Mouse (Mus musculus) lung, adult 2 months (tissue): ENCODE data around the gene Hscb. TPM values are rescaled to one million over a fixed set of nuclear protein-coding genes. Genes with fewer than 3 reads are reported as not detected.
A peak's percentile ranks its signal among the peaks of the same experiment; 100 is the strongest.
"Not testable (repeated sequence)": the region's sequence is repeated elsewhere in the genome, so short reads cannot be mapped to it uniquely, and the experiment has no call there.

Source experiments
- DNase-seq: peaks from one replicate; pipeline ENCODE4 v3.0.0; 2022
- H3K4me1 ChIP-seq: fragments of 200-500 bp; 2 replicates; pipeline ENCODE4 v1.6.1; 2011; ENCODE audit warnings: low read length; ENCODE audit not compliant: control insufficient read depth, insufficient read depth
- H3K4me3 ChIP-seq: fragments of 200-500 bp; replicated peaks from 2 replicates; pipeline ENCODE3; 2011; ENCODE audit warnings: low read depth, mild to moderate bottlenecking, control low read depth, low read length; ENCODE audit errors: extremely low read depth
- CTCF ChIP-seq: fragments of 200-500 bp; IDR thresholded peaks from 2 replicates; pipeline ENCODE4 v1.5.1; 2011; ENCODE audit warnings: mild to moderate bottlenecking, low read length, control low read depth; ENCODE audit not compliant: insufficient read depth
- POLR2A ChIP-seq: fragments of 200-500 bp; IDR thresholded peaks from 2 replicates; pipeline ENCODE4 v1.6.1; 2011; ENCODE audit warnings: low read depth, mild to moderate bottlenecking, control low read depth, low read length, borderline replicate concordance; ENCODE audit errors: extremely low read depth
- WGBS: fragments of 180-500 bp; shearing (Covaris S2); methylation state at CpG from one replicate; pipeline ENCODE4 v1.1.7; 2018; 5-methylcytosine and 5-hydroxymethylcytosine counted together
- polyA plus RNA-seq: library from polyadenylated mRNA; depleted of rRNA; stranded (reverse); fragments of >200 nt; gene quantifications from 2 replicates; pipeline ENCODE4 v1.2.3, GENCODE M21; 2012; rRNA removed

The Hscb gene
- polyA plus RNA-seq: 13.5 and 15.5 TPM in 2 replicates

DNA sequence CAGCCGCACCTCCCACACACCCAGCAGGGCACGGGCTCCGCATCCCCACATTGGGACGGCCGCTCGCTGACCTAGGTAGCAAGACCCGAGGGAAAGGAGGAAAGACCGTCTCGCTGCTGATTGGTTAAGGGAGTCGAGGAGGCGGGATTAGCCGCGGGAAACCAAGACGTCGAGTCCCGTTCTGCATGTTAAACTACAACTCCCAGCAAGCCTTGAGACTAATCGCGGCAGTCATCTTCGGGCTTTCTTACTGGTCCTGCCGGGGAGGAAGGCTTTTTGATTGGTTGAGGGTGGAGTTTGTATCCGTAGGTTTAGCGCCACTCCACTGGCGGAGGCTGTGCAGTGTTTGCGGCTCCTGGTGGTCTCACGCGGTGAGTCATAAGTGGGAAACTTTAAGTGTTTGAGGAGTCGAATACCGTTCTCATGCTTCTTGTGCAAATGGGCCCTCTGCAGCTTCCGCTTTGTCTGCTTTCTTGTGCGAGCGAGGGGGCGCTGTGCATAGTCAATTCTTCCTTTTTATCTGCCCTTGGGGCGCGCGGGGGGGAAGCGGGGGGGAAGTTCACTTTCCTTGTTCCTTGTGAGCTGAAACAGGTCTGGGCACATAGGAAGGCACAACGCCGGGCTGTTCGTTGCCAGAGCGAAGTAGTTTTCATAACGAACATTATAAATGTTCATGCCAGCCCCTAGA, at the start of gene Hscb, which contains the start of gene Chek2:
Gene Hscb (minus strand): TSS at position 100 of the 688 bp plus-strand sequence.
Gene Chek2 (plus strand): TSS at position 302 of the 688 bp plus-strand sequence.
- peak; percentile 97 for DNase-seq
- Histone ChIP-seq H3K4me1 (peaks cover 4% of the 10 kb centered on the region; the same call in 1 of the 2 replicates), H3K4me3 (peak within 1 kb of the TSS; percentile 85)
- under 1% methylated on average over 41 of the region's 41 CpGs for WGBS
- TF ChIP-seq POLR2A (peak; percentile 73; the same call in 1 of the 2 replicates), CTCF (peak; percentile 18; the same call in 1 of the 2 replicates)

DNA sequence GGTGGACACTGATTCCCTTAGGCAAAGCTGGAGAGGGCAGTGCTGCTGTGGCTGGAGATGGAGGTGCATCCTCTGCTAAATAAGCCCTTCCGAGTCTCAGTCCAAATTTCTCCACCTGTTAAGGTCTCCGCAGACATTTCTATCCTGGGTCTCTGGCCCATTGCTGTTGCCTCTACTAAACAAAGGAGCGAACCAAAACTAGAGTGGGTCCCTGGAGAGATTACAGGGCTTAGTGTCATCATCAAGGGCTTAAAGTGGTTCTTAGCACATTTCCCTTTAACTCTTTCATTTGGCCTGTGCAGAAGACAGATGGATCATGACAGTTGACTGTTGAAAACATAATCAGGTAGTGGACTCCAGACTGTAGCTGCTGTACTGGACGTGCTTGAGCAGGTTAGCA, 49.0 kb upstream of the Hscb start:
- no peak for DNase-seq
- Histone ChIP-seq H3K4me3 (no peak overlapping the region), H3K4me1 (0 out of 2 replicates have a peak, but pooled peaks cover 2% of the 10 kb centered on the region)
- 90% methylated on average over 4 of the region's 4 CpGs for WGBS
- TF ChIP-seq POLR2A: no peak

DNA sequence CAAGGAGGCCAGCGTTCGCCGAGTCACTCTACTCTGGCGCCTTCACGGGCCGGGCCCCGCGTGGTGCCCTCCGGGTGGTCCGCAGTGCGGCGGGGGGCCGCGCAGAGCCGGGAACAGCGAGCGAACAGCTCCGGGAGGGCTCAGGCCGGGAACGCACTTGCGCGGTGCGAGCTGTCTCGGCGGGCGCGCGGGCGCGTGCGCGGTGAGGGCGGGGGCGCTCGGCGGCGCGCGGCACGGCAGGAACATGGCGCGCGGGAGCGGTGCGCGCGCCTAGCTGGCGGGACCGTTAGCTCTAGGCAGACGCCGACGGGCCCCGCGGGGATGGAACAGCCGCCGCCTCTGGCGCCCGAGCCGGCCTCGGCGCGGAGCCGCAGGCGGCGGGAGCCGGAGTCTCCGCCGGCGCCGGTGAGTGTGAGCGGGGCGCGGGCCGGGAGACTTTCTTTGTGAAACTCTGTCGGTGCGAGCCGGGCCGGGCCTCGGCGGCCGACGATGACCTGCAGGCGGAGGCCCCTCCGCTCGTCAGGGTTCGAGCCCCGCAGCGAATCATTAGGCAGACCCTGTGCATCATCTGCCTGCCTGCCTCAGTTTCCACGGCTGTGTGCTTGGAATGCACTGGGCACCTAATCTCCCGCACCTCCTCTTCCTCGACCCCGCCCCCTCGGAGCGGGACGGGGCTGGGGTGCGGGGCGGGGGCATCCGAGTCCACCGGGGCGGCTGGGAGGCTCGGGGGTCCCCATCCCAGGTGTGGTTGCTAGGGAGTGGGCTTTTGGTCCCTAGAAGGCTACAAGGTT, 40.2 kb upstream of the Hscb start, which contains the start of gene Ttc28:
Gene Ttc28 (plus strand): TSS at position 220 of the 791 bp plus-strand sequence.
- TF ChIP-seq POLR2A (peak; percentile 61; the same call in 1 of the 2 replicates), CTCF (no peak)
- DNase-seq: peak; percentile 80
- under 1% methylated on average over 101 of the region's 101 CpGs for WGBS
- no peaks in the 10 kb centered on the region for H3K4me1 ChIP-seq
- peak within 1 kb of the TSS; percentile 95 for H3K4me3 ChIP-seq

DNA sequence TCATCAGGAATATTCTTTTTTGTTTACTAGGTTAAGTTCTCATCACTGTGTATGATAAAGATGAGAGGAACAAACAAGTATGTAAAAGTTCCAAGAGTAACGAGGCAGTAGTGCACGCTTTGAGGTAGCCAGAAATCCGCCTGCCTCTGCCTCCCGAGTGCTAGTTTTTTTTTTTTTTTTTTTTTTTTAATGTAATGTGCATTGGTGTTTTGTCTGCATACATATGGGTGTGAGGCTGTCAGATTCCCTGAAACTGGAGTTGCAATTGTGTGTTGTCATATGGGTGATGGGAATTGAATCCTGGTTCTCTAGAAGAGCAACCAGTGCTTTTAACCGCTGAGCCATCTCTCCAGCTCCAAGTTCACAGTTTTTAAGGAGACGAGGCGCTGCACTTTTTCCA, 39.5 kb upstream of the Hscb start:
- peak overlapping the region; percentile 95 for H3K4me3 ChIP-seq
- no peak for TF ChIP-seq CTCF
- no peak for TF ChIP-seq POLR2A
- no peak for DNase-seq
- H3K4me1 ChIP-seq: no peaks in the 10 kb centered on the region
- 65% methylated on average over 7 of the region's 7 CpGs for WGBS

DNA sequence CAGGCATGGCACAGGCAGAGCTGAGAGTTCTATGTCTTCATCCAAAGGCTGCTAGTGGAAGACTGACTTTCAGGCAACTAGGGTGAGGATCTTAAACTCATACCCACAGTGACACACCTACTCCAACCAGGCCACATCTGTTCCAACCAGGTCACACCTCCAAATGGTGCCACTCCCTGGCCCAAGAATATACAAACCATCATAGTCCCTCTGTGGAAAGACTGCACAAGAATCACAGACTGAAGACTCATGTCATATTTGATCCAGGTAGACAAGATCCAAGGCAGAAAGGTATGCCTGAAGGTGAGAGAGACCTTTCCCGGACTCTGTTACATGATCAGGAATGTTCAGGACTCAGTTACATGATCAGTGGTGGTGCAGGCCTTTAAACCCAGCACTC, 38.9 kb upstream of the Hscb start:
- H3K4me1 ChIP-seq: not testable (repeated sequence)
- 100% methylated on average over 1 of the region's 1 CpGs for WGBS

DNA sequence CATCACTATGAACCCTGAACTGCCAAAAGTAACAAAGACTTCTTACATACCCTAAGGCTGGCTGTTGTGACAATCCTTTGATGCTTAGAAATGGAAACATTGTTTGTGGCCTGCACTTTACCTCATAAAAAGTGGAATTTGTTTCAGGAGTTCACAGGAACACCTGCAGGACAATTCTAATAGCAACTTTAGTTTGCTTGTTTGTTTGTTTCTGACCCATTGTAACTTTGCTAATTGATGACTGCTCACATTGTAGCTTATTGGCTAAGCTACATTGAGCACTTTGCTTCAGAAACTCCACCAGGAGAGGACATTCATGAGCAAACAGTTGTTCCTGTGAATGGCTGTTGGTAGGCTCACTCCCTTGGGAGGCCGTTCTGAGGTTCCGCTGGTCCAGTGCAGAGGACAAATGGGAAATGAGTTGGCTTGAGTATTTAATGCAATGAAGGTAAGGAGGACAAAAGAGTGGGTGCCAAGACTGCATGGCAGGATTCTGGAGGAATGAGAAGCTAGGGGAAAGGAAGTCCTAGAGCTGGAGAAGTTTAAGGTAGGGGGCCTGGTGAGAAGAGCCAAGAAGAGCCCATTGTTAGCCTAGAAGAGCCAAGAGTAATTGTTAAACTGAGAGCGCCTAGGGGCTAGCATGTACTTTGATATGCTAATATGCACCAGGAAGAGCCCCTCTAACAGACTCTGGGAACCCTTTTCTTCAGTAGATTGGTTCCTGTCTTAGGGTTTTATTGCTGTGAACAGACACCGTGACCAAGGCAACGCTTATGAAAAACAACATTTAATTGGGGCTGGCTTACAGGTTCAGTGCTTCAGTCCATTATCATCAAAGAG, 38.3 kb upstream of the Hscb start:
- Histone ChIP-seq H3K4me1 (no peaks in the 10 kb centered on the region), H3K4me3 (no peak overlapping the region)
- TF ChIP-seq CTCF (no peak), POLR2A (no peak)
- WGBS: 99% methylated on average over 5 of the region's 5 CpGs
- no peak for DNase-seq

More for the DNA sequence above, 38.9 kb upstream of the Hscb start:
- not testable (repeated sequence) for H3K4me3 ChIP-seq, DNase-seq

DNA sequence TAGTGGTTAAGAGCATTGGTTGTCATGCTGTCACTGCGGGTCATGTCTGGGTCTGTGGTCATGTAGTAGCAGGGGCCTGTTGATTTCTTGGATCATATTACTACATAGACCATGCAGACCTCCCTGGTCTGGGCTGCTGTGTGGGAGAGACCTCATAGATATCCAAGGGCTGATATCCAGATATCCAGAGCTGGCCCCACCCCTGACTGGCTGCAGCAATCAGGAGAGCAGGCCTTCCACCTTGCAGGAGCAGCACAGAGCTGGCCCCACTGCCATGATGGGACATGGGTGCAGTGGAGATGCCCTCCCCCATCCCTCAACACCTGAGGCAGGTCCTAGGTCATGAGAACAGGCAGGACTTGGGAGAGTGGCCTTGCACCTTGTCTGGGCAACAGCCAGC, 35.7 kb upstream of the Hscb start:
- TF ChIP-seq POLR2A: no peak
- no peak for TF ChIP-seq CTCF
- 89% methylated on average over 1 of the region's 1 CpGs for WGBS
- Histone ChIP-seq H3K4me3 (no peak overlapping the region), H3K4me1 (no peaks in the 10 kb centered on the region)
- DNase-seq: no peak

DNA sequence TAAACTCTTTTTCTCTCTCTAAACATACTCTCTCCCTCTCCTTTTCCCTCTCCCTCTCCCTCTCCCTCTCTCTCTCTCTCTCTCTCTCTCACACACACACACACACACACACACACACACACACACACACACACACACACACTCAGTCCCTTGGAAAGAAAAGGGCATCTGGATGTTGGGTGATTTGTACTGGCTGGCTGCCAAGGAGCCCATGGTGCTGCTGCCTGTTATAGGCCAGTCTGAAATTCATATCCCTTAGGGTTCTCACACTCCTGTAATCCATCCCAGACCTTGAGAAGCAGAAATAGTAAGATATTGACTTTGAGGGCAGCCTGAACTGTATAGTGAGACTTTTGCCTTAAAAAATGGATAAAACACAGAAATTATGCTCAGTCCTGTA, 35.1 kb upstream of the Hscb start:
- Histone ChIP-seq H3K4me1 (no peaks in the 10 kb centered on the region; the same call in 1 of the 2 replicates), H3K4me3 (no peak overlapping the region)
- no peak for DNase-seq
- no peak for TF ChIP-seq CTCF
- TF ChIP-seq POLR2A: no peak

DNA sequence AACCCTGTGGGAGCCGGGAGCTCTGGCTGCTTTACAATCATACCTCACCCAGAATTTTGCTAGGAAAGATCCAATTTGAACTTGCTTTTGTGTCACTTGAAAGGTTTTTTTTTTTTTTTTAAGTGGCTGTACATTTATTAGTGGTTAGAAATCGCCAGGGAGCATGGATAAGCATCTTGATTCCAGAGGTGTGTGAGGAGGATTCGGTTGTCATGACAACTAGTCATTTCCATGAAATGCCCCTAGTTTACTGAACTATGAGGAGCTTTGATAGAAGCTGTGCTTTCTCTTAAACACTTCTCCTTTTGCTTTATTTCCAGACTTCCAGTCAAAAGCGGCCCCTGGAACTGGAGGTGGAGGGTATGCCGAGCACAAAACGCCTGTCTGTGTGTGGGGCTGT, 33.6 kb upstream of the Hscb start:
- 93% methylated on average over 6 of the region's 6 CpGs for WGBS

More for the DNA sequence above, 33.6 kb upstream of the Hscb start:
- H3K4me1 ChIP-seq: no peaks in the 10 kb centered on the region; the same call in 1 of the 2 replicates
- TF ChIP-seq POLR2A (no peak), CTCF (no peak)
- H3K4me3 ChIP-seq: no peak overlapping the region
- DNase-seq: no peak
